28 mouse cellular contexts compared by ENCODE assay signal in genomic region chr11:46536978-46537377, GRCm38 (mm10). TPM values are rescaled to one million over a fixed set of nuclear protein-coding genes. Genes with fewer than 3 reads are reported as not detected.
"Had no signal": no experiment of that assay in that cellular context is flagged by ENCODE, and none has a peak within 500 bp of the region (broad histone marks: within the 10 kb centered on the region; RNA-seq: fewer than 3 reads in every experiment).

No protein-coding gene starts in this region.

- ATAC-seq: liver, postnatal 0 days; lung, postnatal 0 days had no signal

- H3K4me3 ChIP-seq: limb, embryonic 12.5 days; limb, embryonic 15.5 days; neural tube, embryonic 12.5 days; neural tube, embryonic 15.5 days had no signal

- DNase-seq: kidney, adult 18-20 months; kidney, adult 9 months; kidney, postnatal 14 days; kidney, postnatal 4 days; left cerebral cortex, postnatal 4 days; liver, postnatal 0 days; lung, embryonic 14.5 days; right cerebral cortex, adult 18-20 months; right cerebral cortex, postnatal 14 days; right cerebral cortex, postnatal 4 days; thymus, adult 2 months; thymus, postnatal 14 days had no signal

- H3K9ac ChIP-seq: limb, embryonic 12.5 days; limb, embryonic 15.5 days; liver, embryonic 14.5 days; liver, postnatal 0 days; lung, embryonic 14.5 days; neural tube, embryonic 12.5 days; neural tube, embryonic 15.5 days had no signal

- H3K4me1 ChIP-seq: limb, embryonic 12.5 days; limb, embryonic 15.5 days; neural tube, embryonic 12.5 days; neural tube, embryonic 15.5 days had no signal

- H3K4me2 ChIP-seq: limb, embryonic 12.5 days; limb, embryonic 15.5 days; liver, embryonic 11.5 days; lung, embryonic 14.5 days; neural tube, embryonic 12.5 days; neural tube, embryonic 15.5 days had no signal

- H3K27ac ChIP-seq: limb, embryonic 12.5 days; limb, embryonic 15.5 days; liver, embryonic 14.5 days; macrophage; neural tube, embryonic 12.5 days; neural tube, embryonic 15.5 days; stomach, postnatal 0 days had no signal

- H3K9me3 ChIP-seq: limb, embryonic 12.5 days; limb, embryonic 15.5 days; neural tube, embryonic 12.5 days; neural tube, embryonic 15.5 days had no signal

- H3K27me3 ChIP-seq: limb, embryonic 12.5 days; limb, embryonic 15.5 days; neural tube, embryonic 12.5 days; neural tube, embryonic 15.5 days had no signal

- H3K36me3 ChIP-seq: limb, embryonic 12.5 days; limb, embryonic 15.5 days; neural tube, embryonic 12.5 days; neural tube, embryonic 15.5 days had no signal

RNA-seq across cellular contexts. Expression of gene Gm12169, which starts 13.0 kb away (rescaled TPM):
- total RNA-seq: layer of hippocampus, adult 18-20 months; layer of hippocampus, postnatal 14 days; left cerebral cortex, adult 8-10 months; left cerebral cortex, postnatal 14 days; left cerebral cortex, postnatal 4 days; megakaryocyte, adult 5-6 weeks had no signal
- polyA plus RNA-seq: kidney, embryonic 16.5 days; limb, embryonic 12.5 days; limb, embryonic 15.5 days; liver, embryonic 11.5 days; liver, embryonic 14.5 days; liver, postnatal 0 days; lung, embryonic 14.5 days; lung, postnatal 0 days; macrophage; neural tube, embryonic 12.5 days; neural tube, embryonic 15.5 days; stomach, embryonic 14.5 days; stomach, postnatal 0 days; thymus, adult 2 months had no signal

RNA-seq across cellular contexts. Expression of gene BC053393, which starts 34.4 kb away (rescaled TPM):
- total RNA-seq: layer of hippocampus, adult 18-20 months; layer of hippocampus, postnatal 14 days; left cerebral cortex, adult 8-10 months; left cerebral cortex, postnatal 4 days; megakaryocyte, adult 5-6 weeks had no signal
- polyA plus RNA-seq: kidney, embryonic 16.5 days; limb, embryonic 15.5 days; liver, embryonic 11.5 days; liver, embryonic 14.5 days; liver, postnatal 0 days; lung, embryonic 14.5 days; lung, postnatal 0 days; macrophage; neural tube, embryonic 12.5 days; neural tube, embryonic 15.5 days; stomach, embryonic 14.5 days; stomach, postnatal 0 days had no signal
